Mouse (Mus musculus): ENCODE data around the gene Mast2.

Gene Mast2

GRCm38 (mm10) chr4:116464126-116464981 lies at the start of gene Mast2:
Mast2 (minus strand) TSS chr4:116464183.
- DNase-seq (ENCODE audit: low spot score in 2 of 2) = peak; percentile 70 to 79

DNA sequence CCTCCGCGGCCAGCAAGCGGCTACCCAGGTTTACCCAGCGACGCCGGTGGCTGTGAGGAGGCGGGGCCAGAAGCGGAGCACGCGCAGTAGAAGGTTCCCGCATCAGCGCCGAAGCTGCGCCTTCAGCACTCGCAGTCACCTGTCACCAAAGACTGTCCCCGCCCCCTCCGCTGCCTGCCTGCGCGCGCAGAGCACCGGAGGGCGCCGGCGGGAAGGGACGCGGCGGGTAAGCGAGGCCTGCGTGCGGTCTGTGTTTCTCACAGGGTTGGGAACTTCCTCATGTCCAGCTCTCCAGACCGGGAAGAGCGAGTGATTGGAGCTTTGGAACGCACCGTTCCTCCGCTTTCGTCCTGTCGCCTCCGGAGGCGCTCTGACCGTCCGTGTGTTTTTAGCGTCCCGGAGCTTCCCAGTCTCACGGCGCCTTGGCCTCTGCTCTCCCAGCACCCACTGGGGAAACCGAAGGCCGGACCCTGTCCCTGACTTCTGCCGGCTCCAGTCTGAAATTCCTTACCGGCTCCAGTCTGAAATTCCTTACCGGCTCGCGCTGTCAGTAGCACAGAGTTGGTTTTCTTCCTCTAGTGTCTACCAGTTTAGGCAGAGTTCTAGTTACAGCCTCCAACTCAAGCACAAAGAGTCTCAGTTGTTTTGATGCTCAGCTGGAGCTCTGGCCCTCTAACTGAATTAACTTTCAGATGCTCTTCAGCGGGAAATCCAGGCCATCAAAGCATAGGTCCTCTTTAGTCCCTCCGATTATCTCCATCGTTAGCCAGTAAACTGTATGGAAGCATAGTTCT lies 43.6 kb upstream of the Mast2 start, which contains the start of gene Ipp:
Ipp (plus strand) TSS at position 125 of the 794 bp plus-strand sequence.
- DNase-seq (ENCODE audit: low spot score in 2 of 2) = peak; percentile 93

DNA sequence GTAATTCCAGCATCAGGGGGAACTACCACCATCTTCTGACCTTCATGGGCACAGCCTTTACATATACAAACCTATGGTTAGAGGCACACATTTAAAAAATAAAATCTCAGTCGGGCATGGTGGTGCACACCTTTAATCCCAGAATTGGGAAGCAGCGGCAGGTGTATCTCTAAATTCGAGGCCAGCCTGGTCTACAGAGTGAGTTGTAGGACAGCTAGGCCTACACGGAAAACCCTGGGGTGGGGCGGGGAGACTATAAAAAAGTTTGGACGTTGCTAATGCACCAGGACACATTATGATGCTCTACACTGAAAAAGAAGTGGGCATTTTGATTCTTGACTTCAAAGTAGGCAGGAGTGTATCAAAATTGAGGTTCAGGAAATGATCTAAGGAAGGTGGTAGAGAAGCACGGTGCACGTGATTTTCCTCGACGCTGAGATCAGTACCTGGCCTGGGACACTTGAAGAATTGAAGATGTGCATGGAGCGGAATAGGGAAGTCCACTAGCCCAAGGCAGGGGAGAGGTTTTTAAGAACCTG lies 43.0 kb upstream of the Mast2 start:
- no peak for DNase-seq (ENCODE audit: low spot score in 2 of 2)

DNA sequence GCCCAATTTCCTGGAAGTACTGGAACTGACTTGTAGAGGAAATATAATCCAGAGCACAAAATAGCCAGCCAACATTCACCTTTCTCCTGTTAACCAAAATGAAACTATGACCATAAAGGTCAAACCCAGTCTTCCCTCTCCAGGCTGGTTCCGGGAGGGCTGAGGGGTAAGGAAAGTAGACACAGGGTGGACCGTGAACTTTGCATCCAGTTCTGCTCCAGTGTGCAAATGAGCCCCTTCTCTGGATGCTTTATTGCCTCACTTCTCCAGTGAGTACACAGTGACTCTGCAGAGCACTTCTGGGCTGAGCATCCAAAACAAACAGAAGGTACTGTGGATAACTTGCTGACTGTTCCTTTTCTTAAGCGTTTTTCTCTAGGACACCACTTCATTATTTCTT lies 36.0 kb upstream of the Mast2 start:
- no peak for DNase-seq (ENCODE audit: low spot score in 2 of 2)

DNA sequence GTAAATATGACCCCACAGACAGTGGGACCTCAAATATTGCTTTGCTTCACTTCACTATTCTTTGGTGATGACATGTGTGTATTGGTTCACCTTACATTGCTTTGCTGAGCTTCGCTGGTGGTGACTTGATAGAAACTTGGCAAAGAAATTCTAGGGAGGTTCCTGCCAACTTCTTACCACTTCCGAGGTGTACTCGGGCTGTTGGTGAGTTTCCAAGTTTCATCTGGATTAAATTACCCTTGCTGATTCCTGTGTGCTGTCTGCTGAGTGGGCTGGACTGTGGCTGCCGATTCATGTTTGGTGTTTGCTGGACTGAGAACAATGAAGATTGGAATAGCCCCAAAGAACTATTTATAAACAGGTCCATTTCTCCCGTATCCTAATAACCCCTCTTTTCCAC lies 29.7 kb upstream of the Mast2 start:
- no peak for DNase-seq (ENCODE audit: low spot score in 2 of 2)

DNA sequence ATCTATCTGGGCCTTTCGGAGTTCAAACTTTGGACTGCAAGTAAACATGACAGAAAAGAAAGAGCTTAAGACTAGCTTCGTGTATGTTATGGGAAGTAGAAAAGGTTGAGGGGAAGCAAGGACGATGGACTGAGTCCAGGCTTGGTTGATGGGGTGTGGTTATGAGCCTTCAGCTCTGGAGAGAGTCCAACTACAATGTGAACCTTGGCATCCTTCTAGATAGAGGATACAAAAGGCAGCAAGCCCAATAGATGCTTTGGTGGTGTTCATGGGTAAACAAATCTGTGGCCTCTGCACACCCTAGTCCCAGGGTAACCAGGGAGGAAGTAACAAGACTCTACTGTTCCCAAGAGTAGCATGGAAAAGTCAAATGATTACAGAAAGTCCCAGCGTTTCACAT lies 28.5 kb upstream of the Mast2 start:
- no peak for DNase-seq (ENCODE audit: low spot score in 2 of 2)

DNA sequence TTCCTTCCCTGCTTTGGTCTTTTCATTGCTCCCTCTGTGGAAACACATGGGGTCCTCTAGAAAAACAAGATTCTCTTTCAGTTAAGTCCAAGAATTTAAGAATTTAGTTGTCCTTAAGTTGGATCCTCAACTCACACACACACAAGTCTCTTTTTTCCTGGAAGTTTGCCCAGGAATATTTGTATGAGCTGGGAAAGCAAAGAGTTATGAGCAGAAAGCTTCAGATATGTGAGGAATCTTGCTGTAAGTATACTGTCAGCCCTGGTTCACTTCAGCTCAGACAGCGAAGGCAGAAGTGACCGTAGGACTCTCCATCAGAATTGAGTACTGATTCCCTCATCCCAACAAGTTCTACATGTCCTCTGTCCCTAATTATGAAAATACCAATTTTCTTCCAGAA lies 27.9 kb upstream of the Mast2 start:
- DNase-seq (ENCODE audit: low spot score in 2 of 2) = no peak

- DNase-seq (ENCODE audit: low spot score in 2 of 2) = peak in 1 of 2 experiments; percentile 6
These were observed 27.1 kb upstream of the Mast2 start for GRCm38 (mm10) chr4:116491119-116491536.

GRCm38 (mm10) chr4:116483476-116483875 lies 19.5 kb upstream of the Mast2 start:
- DNase-seq (ENCODE audit: low spot score in 2 of 2) = no peak

GRCm38 (mm10) chr4:116481322-116481721 lies 17.3 kb upstream of the Mast2 start:
- DNase-seq (ENCODE audit: low spot score in 2 of 2) = no peak

DNA sequence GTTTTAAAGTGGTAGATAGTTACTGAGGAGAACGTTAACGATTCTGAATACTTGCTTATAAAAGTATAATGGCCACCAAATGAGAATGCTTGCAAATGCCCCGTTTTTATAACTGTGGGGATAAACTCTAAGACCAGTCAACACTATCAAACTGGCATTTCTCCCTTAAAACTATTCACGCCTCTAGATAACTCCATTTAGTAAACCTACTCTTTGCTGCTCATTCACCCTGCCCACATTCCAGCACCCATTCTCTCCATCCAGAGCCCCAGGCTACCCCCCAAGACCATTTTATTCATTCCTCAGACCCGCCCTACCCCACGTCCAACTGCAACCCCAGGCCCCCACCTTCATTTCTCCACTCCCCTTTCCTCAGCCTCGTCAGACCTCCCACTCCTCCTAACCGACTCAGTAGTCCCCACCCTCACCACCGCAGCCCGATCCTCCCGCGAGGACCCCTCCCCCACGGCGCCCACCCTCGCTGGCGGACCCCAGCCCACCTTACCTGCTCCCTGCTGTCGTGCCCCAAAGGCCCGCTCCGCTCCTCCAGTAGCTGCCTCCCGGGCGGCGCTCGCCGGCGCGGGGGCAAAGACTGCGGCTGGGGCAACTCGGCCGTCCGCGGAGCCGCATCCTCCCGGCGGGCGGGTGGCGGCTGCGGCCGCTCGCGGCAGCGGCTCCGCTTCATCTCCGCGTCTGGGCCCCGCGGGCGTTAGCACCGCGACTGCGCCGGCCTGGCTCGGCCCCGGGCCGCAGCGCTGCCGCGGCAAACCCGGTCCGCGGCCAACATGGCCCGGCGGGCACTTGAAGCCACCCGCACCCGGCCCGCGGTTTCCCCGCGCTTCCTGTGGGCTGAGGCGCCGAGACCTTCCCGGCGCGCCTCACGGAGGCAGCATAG lies 505 bp downstream of the Mast2 start:
- peak; percentile 23 to 29 for DNase-seq (ENCODE audit: low spot score in 2 of 2)

GRCm38 (mm10) chr4:116461943-116462342 lies 2.0 kb downstream of the Mast2 start:
- no peak for DNase-seq (ENCODE audit: low spot score in 2 of 2)

DNA sequence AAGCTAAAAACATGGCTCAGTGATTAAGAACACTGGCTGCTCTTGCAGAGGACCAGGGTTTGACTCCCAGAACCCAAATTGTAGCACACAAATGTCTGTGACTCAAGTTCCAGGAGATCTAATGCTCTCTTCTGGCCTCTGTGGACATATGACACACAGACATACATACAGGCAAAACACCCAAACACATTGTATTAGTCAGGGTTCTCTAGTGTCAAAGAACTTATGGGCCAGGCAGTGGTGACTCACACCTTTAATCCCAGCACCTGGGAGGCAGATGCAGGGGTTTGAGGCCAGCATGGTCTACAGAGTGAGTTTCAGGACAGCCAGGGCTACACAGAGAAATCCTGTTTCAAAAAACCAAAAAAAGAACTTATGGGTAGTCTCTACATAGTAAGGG lies 12.4 kb downstream of the Mast2 start:
- DNase-seq (ENCODE audit: low spot score in 2 of 2) = no peak

GRCm38 (mm10) chr4:116449951-116450350 lies 14.0 kb downstream of the Mast2 start:
- no peak for DNase-seq (ENCODE audit: low spot score in 2 of 2)

DNA sequence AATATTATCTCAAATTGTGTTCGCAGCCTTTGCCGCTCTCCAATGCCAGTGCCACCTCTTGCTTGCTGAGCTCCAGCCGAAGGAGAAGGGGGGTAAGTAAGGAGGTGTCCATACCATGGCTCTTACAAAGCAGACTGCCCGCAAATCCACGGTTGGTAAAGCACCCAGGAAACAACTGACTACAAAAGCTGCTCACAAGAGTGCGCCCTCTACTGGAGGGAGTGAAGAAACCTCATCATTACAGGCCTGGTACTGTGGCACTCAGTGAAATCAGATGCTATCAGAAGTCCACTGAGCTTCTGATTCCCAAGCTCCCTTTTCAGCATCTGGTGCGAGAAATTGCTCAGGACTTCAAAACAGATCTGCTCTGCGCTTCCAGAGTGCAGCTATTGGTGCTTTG lies 15.3 kb downstream of the Mast2 start:
- DNase-seq (ENCODE audit: low spot score in 2 of 2) = peak; percentile 24 to 43

DNA sequence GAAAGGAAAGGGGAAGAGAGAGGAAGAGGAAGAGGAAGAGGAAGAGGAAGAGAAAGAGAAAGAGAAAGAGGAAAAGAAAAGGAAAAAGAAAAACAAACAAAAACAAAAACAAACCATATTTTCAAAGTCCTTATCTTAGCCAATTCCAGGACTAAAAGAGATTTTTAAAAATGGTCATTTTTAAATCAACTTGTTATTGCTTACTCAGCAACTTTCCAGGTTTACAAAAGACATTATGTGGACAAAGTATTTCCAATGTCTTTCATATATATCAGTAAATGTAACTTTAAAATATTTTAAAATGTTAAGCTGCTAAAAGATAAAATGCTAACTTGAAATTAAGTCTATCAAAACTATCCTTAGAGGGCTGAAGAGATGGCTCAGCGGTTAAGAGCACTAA lies 24.6 kb downstream of the Mast2 start:
- DNase-seq (ENCODE audit: low spot score in 2 of 2) = no peak

GRCm38 (mm10) chr4:116438561-116438960 lies 25.4 kb downstream of the Mast2 start:
- DNase-seq (ENCODE audit: low spot score in 2 of 2) = no peak

DNA sequence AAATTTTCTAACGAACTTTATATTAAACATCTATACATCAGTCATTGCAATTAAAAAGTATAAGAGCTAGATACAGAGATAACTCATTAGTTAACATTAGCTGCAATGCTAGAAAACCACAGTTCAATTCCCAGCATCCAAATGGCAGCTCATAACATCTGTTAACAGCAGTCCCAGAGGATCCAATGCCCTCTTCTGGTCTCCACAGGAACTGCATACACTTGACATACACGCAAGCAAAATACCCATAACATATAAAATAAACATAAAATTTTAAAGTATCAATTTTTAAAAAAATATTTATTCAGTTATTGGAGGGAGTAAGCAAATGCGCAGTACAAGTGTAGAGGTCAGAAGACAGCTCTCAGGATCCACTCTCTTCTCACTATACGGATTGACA lies 28.4 kb downstream of the Mast2 start:
- no peak for DNase-seq (ENCODE audit: low spot score in 2 of 2)

GRCm38 (mm10) chr4:116422186-116422585 lies 41.8 kb downstream of the Mast2 start:
- no peak for DNase-seq (ENCODE audit: low spot score in 2 of 2)

GRCm38 (mm10) chr4:116421170-116421569 lies 42.8 kb downstream of the Mast2 start:
- no peak for DNase-seq (ENCODE audit: low spot score in 2 of 2)

GRCm38 (mm10) chr4:116412993-116413392 lies 51.0 kb downstream of the Mast2 start:
- DNase-seq (ENCODE audit: low spot score in 2 of 2) = no peak
